Comparison of ENCODE assay signal across 18 mouse cellular contexts in the genomic region with DNA sequence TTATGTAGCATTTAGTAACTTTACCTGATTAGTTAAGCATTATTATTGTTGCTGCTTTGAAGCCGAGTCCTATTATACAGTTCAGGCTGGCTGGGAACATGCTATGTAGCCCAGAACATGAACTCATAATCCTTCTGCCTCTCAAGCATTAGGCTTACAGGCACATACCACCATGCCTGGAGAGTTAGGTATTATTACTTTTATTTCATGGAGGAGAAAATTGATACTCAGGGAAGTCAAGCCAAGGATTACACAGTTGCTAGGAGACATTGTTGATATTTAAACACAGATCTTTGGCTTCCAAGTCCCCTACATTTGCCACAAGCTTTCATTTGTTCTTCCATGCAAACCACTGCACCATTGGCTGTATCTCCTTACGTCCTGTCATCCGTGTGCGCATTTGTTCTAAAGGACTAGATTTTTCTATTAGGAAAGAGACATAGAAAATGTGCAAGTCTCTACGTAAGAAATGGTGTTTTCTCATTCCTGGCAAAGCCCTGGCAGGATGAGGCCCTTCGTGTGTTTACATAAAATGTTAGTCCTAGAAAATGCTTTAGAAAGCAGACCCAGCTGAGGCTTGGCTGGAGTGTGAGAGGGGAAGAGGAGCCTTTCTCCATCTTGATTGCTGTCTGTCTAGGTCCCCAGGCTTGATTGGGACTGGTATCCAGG.
DNase-seq lines count a peak whose midpoint lies in the region; ATAC-seq and TF ChIP-seq lines count a peak whose summit lies in the region.
"Had no signal": no experiment of that assay in that cellular context is flagged by ENCODE, and none has a peak within 500 bp of the region (broad histone marks: within the 10 kb centered on the region; RNA-seq: fewer than 3 reads in every experiment).

No protein-coding gene starts in this region.

- no peaks in the 10 kb centered on the region for H3K4me1 ChIP-seq in lung, postnatal 0 days (ENCODE audit: insufficient read depth, low read depth, low read length)
- peaks cover 18% of the 10 kb centered on the region for H3K4me1 ChIP-seq in embryonic facial prominence, embryonic 15.5 days
- peaks cover 11% of the 10 kb centered on the region; the same call in 1 of the 2 replicates for H3K4me1 ChIP-seq in limb, embryonic 15.5 days
- H3K4me1 ChIP-seq: forebrain, embryonic 12.5 days; heart, embryonic 13.5 days; neural tube, embryonic 13.5 days had no signal

- no peak for TF ChIP-seq CTCF in lung, postnatal 0 days (IDR thresholded peaks at IDR 0.05)
- no peak for TF ChIP-seq CTCF in left cerebral cortex, adult 2 months (IDR thresholded peaks at IDR 0.05)

- intact Hi-C loops in left cerebral cortex, adult 2 months (cut with DNase I) = loop anchor here (5.0 kb wide), 3 partner anchors 655 to 750 kb away; no protein-coding TSS in a partner anchor

- no peak for ATAC-seq in lung, postnatal 0 days
- peak; percentile 61 for ATAC-seq in embryonic facial prominence, embryonic 15.5 days (ENCODE audit: insufficient number of reproducible peaks, low FRiP score, low TSS enrichment, low read depth)
- peak; percentile 61; the same call in 1 of the 2 replicates for ATAC-seq in limb, embryonic 15.5 days (ENCODE audit: insufficient number of reproducible peaks, low FRiP score, low TSS enrichment, low read depth)
- ATAC-seq in activated CD4-positive, CD25-positive, alpha-beta regulatory T cell, adult 4 months = no peak
- no peak for ATAC-seq in cerebellum, adult (ENCODE audit: insufficient number of reproducible peaks, low FRiP score, low TSS enrichment)
- ATAC-seq: hindbrain, embryonic 16.5 days had no signal

- H3K9me3 ChIP-seq in lung, postnatal 0 days (ENCODE audit: low read length) = peaks cover 5% of the 10 kb centered on the region; the same call in 1 of the 2 replicates
- no peaks in the 10 kb centered on the region for H3K9me3 ChIP-seq in embryonic facial prominence, embryonic 15.5 days (replicated peaks)
- H3K9me3 ChIP-seq in limb, embryonic 15.5 days = no peaks in the 10 kb centered on the region
- H3K9me3 ChIP-seq: forebrain, embryonic 12.5 days; neural tube, embryonic 13.5 days had no signal

- no peak for TF ChIP-seq EP300 in lung, postnatal 0 days (IDR thresholded peaks at IDR 0.05)

- H3K9ac ChIP-seq in lung, postnatal 0 days (replicated peaks; ENCODE audit: low read depth) = no peak overlapping the region
- H3K9ac ChIP-seq in embryonic facial prominence, embryonic 15.5 days = no peak overlapping the region
- no peak overlapping the region for H3K9ac ChIP-seq in limb, embryonic 15.5 days
- H3K9ac ChIP-seq: forebrain, embryonic 12.5 days; heart, embryonic 13.5 days; neural tube, embryonic 13.5 days had no signal

- no peak overlapping the region for H3K4me2 ChIP-seq in lung, postnatal 0 days (replicated peaks; ENCODE audit: low read depth, low read length)
- H3K4me2 ChIP-seq in embryonic facial prominence, embryonic 15.5 days (replicated peaks) = no peak overlapping the region
- H3K4me2 ChIP-seq in limb, embryonic 15.5 days = no peak overlapping the region
- H3K4me2 ChIP-seq: forebrain, embryonic 12.5 days; heart, embryonic 13.5 days; liver, embryonic 11.5 days; midbrain, embryonic 11.5 days; neural tube, embryonic 13.5 days had no signal

- no peaks in the 10 kb centered on the region for H3K27me3 ChIP-seq in lung, postnatal 0 days (replicated peaks; ENCODE audit: insufficient read depth, low read length)
- no peaks in the 10 kb centered on the region for H3K27me3 ChIP-seq in embryonic facial prominence, embryonic 15.5 days
- H3K27me3 ChIP-seq in limb, embryonic 15.5 days = no peaks in the 10 kb centered on the region
- H3K27me3 ChIP-seq: forebrain, embryonic 12.5 days; heart, embryonic 13.5 days; neural tube, embryonic 13.5 days had no signal

- no peak overlapping the region for H3K27ac ChIP-seq in lung, postnatal 0 days (ENCODE audit: low read length)
- peak overlapping the region; percentile 72 for H3K27ac ChIP-seq in embryonic facial prominence, embryonic 15.5 days (replicated peaks)
- peak overlapping the region; percentile 59 for H3K27ac ChIP-seq in limb, embryonic 15.5 days
- no peak overlapping the region for H3K27ac ChIP-seq in left cerebral cortex, adult 2 months
- H3K27ac ChIP-seq: forebrain, embryonic 12.5 days; heart, embryonic 13.5 days; neural tube, embryonic 13.5 days had no signal

- H3K36me3 ChIP-seq in lung, postnatal 0 days (ENCODE audit: insufficient read depth, low read length) = no peaks in the 10 kb centered on the region
- no peaks in the 10 kb centered on the region for H3K36me3 ChIP-seq in embryonic facial prominence, embryonic 15.5 days
- no peaks in the 10 kb centered on the region for H3K36me3 ChIP-seq in limb, embryonic 15.5 days
- H3K36me3 ChIP-seq: forebrain, embryonic 12.5 days; heart, embryonic 13.5 days; neural tube, embryonic 13.5 days had no signal

- no peak overlapping the region for H3K4me3 ChIP-seq in lung, postnatal 0 days (ENCODE audit: low read depth, low read length)
- H3K4me3 ChIP-seq in embryonic facial prominence, embryonic 15.5 days (replicated peaks) = no peak overlapping the region
- no peak overlapping the region for H3K4me3 ChIP-seq in limb, embryonic 15.5 days
- no peak overlapping the region for H3K4me3 ChIP-seq in left cerebral cortex, adult 2 months
- H3K4me3 ChIP-seq: forebrain, embryonic 12.5 days; heart, embryonic 13.5 days; neural tube, embryonic 13.5 days had no signal

- WGBS in lung, postnatal 0 days = 57% methylated on average over 6 of the region's 6 CpGs
- WGBS in embryonic facial prominence, embryonic 15.5 days = 39% methylated on average over 6 of the region's 6 CpGs
- WGBS in limb, embryonic 15.5 days = 52% methylated on average over 6 of the region's 6 CpGs

- DNase-seq in lung, postnatal 0 days (ENCODE audit: low spot score) = peak; percentile 48
- no peak for DNase-seq in lung, postnatal 25 days (ENCODE audit: low spot score)
- DNase-seq in left cerebral cortex, adult 2 months (ENCODE audit: extremely low spot score in 1 of 2, low spot score in 2 of 2) = no peak
- DNase-seq: cerebellum, postnatal 10 days; kidney, adult 9 months; kidney, postnatal 36 days; lung, postnatal 14 days; thymus, adult 18-20 months had no signal

Comparison
In these comparisons a context has a peak if more than half of its experiments do, and no peak if none do; other contexts are left out.
1. ATAC-seq: peak in embryonic facial prominence, embryonic 15.5 days (single experiment) and limb, embryonic 15.5 days (single experiment); none in lung, postnatal 0 days (single experiment), activated CD4-positive, CD25-positive, alpha-beta regulatory T cell, adult 4 months (single experiment) and cerebellum, adult (single experiment).
2. H3K27ac ChIP-seq: peak in embryonic facial prominence, embryonic 15.5 days (single experiment) and limb, embryonic 15.5 days (single experiment); none in lung, postnatal 0 days (single experiment) and left cerebral cortex, adult 2 months (single experiment).